Mouse (Mus musculus) mammary gland, adult 2 months (tissue): ENCODE data around the gene Prss23. TPM values are rescaled to one million over a fixed set of nuclear protein-coding genes. Genes with fewer than 3 reads are reported as not detected.

Experiments used
- polyA plus RNA-seq: library from polyadenylated mRNA; depleted of rRNA; stranded (reverse); fragments of >200 nt; gene quantifications from 2 replicates; pipeline ENCODE4 v1.2.3, GENCODE M21; 2012; ENCODE audit warnings: low replicate concordance; rRNA removed

The Prss23 gene
- polyA plus RNA-seq: 124 and 275 TPM in 2 replicates

DNA sequence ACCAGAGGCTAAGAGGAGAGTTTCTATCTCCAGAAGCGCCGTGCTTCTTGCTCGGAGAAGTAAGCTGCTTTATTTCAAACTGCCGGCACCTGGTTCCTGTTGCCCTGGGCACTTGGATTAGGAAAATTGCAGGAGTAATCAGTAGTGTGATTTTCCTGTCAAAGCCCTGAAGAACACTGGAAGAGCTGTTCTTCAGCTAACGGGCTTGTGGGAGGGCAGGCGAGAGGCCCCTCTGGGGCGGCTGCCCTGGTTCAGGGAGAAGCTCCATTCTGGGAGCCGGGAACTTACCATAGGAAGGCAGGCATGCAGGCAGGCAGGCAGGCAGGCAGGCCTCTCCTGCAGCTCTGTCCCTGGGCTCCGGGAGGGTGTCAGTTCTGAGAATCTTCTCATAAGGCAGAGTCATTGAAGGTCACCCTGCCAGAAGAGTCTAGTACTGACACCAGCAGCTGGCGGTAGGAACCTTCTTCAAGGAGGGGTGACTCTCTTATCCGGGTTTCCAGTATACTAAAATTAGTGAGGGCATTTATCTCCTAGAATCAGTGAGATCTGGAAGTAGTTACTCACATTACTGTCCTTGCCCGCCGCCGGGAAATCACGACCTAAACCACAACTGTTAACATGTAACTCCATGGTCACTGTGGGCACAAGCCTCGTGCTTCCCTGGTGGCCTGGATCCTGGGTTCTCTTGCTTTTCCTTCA lies at the start of gene Prss23:
Gene Prss23 (minus strand): TSS at position 457 of the 699 bp plus-strand sequence.

Other genes with a start within 250 kb of the Prss23 start
- gene Tmem135, start 123.0 kb downstream of the Prss23 start, polyA plus RNA-seq: 146 and 271 TPM in 2 replicates
- 33.6 and 48.3 TPM in 2 replicates for gene Fzd4, start 122.8 kb downstream of the Prss23 start, polyA plus RNA-seq
- 2.0 and 29.8 TPM in 2 replicates for gene Me3, start 105.2 kb upstream of the Prss23 start, polyA plus RNA-seq